Mouse (Mus musculus): Measurements from ENCODE around the gene AL732309.1. TPM values are rescaled to one million over a fixed set of nuclear protein-coding genes. Genes with fewer than 3 reads are reported as not detected.

AL732309.1 gene
- polyA plus RNA-seq, 1 experiment from 2014 or later: 4.5 TPM

DNA sequence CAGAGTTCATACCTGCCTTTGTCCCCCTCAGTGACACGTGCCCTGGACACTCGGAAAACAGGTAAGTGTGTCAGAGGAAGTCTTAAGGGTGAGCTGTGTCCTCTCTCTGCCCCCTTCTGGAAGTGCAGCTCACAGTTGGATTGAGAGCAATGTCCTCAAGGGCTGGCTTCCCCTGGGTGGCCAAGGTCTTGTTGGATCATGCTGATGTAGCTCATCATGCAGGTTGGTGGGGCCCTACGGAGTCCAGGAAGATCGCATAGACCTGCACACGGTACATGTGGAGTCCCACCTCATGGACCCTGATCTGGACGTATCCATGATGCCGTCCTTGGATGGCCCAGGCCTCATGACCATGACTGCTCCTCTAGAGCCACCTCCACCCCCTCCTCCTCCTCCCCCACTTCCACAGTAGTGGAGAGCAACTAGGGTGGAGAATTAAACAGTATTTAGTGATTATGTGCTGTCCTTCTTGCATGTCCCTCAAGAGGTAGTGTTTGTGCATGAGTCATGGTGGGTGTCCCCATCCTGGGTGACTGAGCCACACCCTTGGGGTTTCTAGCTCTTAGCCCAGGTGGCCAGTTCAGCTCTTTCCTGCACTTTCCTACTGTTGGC lies 42.2 kb upstream of the AL732309.1 start:
- Histone ChIP-seq H3K4me1 (replicated peaks; ENCODE audit: control insufficient read depth, insufficient read depth, low read length) (peaks cover 29% of the 10 kb centered on the region), H3K9me3 (ENCODE audit: control insufficient read depth, low read length) (no peaks in the 10 kb centered on the region), H3K9ac (ENCODE audit: low read length) (no peak overlapping the region), H3K36me3 (ENCODE audit: control insufficient read depth, insufficient read depth, low read length) (peaks cover 20% of the 10 kb centered on the region), H3K4me2 (ENCODE audit: low read depth, low read length) (no peak overlapping the region), H3K4me3 (ENCODE audit: low read length) (no peak overlapping the region), H3K27ac (ENCODE audit: low read length) (no peak overlapping the region), H3K27me3 (ENCODE audit: control insufficient read depth, insufficient read depth, low read depth, low read length) (peaks cover 46% of the 10 kb centered on the region)
- WGBS: 77% methylated on average over 7 of the region's 7 CpGs
- no peak for ATAC-seq (ENCODE audit: low read depth)

DNA sequence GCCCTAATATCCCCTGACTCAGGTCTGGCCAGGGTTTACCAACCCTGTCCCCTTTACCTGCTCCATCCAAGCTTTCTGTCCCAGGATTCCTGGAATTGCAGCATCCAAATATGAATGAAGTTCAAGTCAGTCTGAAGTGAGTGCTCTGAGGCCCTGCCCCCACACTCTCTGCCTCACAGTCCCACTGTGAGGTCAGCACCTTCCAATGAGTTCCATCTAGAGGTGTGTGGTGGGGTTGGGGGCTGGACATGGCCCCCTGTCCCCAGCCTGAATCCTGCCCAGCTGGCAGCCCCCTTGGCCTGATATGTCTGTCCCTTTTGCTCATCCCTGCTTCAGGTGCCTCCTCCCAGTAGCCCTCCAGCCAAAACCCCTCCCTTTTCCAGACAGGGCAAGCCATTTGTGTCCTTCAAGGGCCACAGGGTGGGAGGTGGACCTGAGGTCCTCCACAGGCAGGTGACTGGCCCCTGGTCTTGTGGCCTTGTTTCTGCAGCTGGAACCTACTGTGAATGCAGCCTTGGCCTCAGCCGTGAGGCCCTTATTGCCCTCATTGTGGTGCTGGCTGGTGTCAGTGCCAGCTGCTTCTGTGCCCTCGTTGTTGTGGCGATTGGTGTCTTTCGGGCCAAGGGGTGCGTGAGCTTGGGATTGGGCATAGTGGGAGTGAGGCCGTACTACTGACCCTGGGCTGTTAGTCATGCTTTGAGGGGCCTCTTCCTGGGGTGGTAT lies 41.4 kb upstream of the AL732309.1 start, which contains the start of gene Tmem210:
Gene Tmem210, plus strand, starts transcription at position 219 of the 723 bp plus-strand sequence.
- Histone ChIP-seq H3K4me2 (ENCODE audit: low read depth, low read length) (peak within 1 kb of the TSS; percentile 30), H3K36me3 (ENCODE audit: control insufficient read depth, insufficient read depth, low read length) (peaks cover 25% of the 10 kb centered on the region), H3K27me3 (ENCODE audit: control insufficient read depth, insufficient read depth, low read depth, low read length) (peaks cover 44% of the 10 kb centered on the region), H3K9ac (ENCODE audit: low read length) (no peak within 1 kb of the TSS), H3K9me3 (ENCODE audit: control insufficient read depth, low read length) (no peaks in the 10 kb centered on the region), H3K4me3 (ENCODE audit: low read length) (no peak within 1 kb of the TSS), H3K27ac (ENCODE audit: low read length) (peak within 1 kb of the TSS; percentile 92), H3K4me1 (replicated peaks; ENCODE audit: control insufficient read depth, insufficient read depth, low read length) (peaks cover 29% of the 10 kb centered on the region)
- WGBS: 82% methylated on average over 6 of the region's 6 CpGs
- no peak for ATAC-seq (ENCODE audit: low read depth)

DNA sequence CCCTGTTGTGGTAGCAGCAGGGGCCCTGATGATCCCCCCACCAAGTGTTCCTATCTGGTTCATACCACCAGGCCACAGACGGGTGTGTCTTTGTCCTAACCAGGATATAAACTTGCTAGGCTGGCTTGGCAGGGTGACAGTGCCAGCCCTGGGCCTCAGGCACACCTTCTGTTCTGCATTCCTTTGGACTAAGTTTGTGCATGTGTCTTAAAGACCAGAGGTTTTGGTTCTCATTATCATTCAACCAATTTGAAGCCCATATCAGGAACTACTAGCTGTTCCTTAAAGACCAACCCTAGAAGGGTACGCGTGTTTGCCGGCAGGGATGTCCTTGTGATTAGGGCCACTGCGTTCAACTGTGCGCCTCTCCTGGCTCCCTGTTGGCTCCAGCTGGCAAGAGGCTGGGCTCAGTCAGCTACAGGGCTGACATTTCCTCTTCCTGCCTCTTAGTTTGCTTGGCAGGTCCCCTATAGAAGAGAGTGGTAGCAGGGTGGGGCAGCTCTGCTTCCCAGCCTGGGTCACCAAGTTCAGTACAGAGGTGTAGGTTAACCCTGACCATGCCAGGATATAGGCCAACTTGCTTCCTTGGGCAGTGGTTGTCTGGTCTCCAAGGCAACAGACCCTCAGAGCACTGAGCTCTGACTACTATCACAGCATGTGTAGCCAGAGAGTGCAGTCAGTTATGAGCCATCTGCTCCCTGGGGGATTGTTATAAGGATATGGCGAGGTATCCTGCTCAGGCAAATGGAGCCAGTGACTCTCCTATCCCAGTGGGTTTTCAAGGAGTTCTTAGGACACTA lies 40.4 kb upstream of the AL732309.1 start:
- Histone ChIP-seq H3K9ac (ENCODE audit: low read length) (no peak overlapping the region), H3K27me3 (ENCODE audit: control insufficient read depth, insufficient read depth, low read depth, low read length) (peaks cover 36% of the 10 kb centered on the region), H3K9me3 (ENCODE audit: control insufficient read depth, low read length) (no peaks in the 10 kb centered on the region), H3K4me2 (ENCODE audit: low read depth, low read length) (peak overlapping the region; percentile 30), H3K36me3 (ENCODE audit: control insufficient read depth, insufficient read depth, low read length) (peaks cover 29% of the 10 kb centered on the region), H3K27ac (ENCODE audit: low read length) (peak overlapping the region; percentile 92), H3K4me1 (replicated peaks; ENCODE audit: control insufficient read depth, insufficient read depth, low read length) (peaks cover 22% of the 10 kb centered on the region), H3K4me3 (ENCODE audit: low read length) (no peak overlapping the region)
- ATAC-seq (ENCODE audit: low read depth): peak; percentile 76
- 34% methylated on average over 7 of the region's 7 CpGs for WGBS

- H3K27me3 ChIP-seq (ENCODE audit: control insufficient read depth, insufficient read depth, low read depth, low read length): peaks cover 29% of the 10 kb centered on the region
- peaks cover 21% of the 10 kb centered on the region for H3K4me1 ChIP-seq (replicated peaks; ENCODE audit: control insufficient read depth, insufficient read depth, low read length)
- H3K9me3 ChIP-seq (ENCODE audit: control insufficient read depth, low read length): no peaks in the 10 kb centered on the region
- ATAC-seq (ENCODE audit: low read depth): peak; percentile 16; the same call in 1 of the 2 replicates
- H3K4me3 ChIP-seq (ENCODE audit: low read length): no peak overlapping the region
- H3K4me2 ChIP-seq (ENCODE audit: low read depth, low read length): peak overlapping the region; percentile 30; the same call in 1 of the 2 replicates
- peaks cover 33% of the 10 kb centered on the region for H3K36me3 ChIP-seq (ENCODE audit: control insufficient read depth, insufficient read depth, low read length)
- H3K27ac ChIP-seq (ENCODE audit: low read length): peak overlapping the region; percentile 92
- 68% methylated on average over 1 of the region's 1 CpGs for WGBS
- peak overlapping the region; percentile 43; the same call in 1 of the 2 replicates for H3K9ac ChIP-seq (ENCODE audit: low read length)
Measured at GRCm38 (mm10) chr2:25286314-25286713, 39.7 kb upstream of the AL732309.1 start.

DNA sequence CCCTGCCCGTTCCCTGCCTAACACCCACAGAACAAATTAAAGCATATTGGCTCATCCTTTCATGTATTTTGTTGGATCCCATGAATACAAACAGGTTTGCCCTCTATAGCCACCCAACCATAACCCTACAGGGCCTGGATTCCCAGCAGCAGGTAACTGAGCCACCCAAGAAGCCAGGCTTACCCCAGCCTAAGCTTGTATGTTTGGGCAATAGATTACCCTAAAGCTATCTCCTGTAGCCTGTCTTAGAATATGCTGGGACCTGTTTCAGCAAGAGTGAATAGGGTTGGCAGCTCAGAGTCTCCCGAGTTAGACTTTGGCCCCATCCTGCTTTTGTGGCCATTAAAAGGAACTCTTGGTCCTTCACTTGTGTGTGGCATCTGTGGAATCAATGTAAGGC lies 38.9 kb upstream of the AL732309.1 start:
- 82% methylated on average over 2 of the region's 2 CpGs for WGBS
- H3K27ac ChIP-seq (ENCODE audit: low read length): peak overlapping the region; percentile 92
- peaks cover 37% of the 10 kb centered on the region for H3K36me3 ChIP-seq (ENCODE audit: control insufficient read depth, insufficient read depth, low read length)
- H3K4me2 ChIP-seq (ENCODE audit: low read depth, low read length): no peak overlapping the region
- H3K27me3 ChIP-seq (ENCODE audit: control insufficient read depth, insufficient read depth, low read depth, low read length): peaks cover 21% of the 10 kb centered on the region
- no peaks in the 10 kb centered on the region for H3K9me3 ChIP-seq (ENCODE audit: control insufficient read depth, low read length)
- no peak overlapping the region for H3K9ac ChIP-seq (ENCODE audit: low read length)
- H3K4me3 ChIP-seq (ENCODE audit: low read length): no peak overlapping the region
- no peak for ATAC-seq (ENCODE audit: low read depth)
- H3K4me1 ChIP-seq (replicated peaks; ENCODE audit: control insufficient read depth, insufficient read depth, low read length): peaks cover 14% of the 10 kb centered on the region

GRCm38 (mm10) chr2:25278928-25279882 lies 32.5 kb upstream of the AL732309.1 start:
- H3K36me3 ChIP-seq (ENCODE audit: control insufficient read depth, insufficient read depth, low read length): peaks cover 62% of the 10 kb centered on the region
- peak; percentile 47 for ATAC-seq (ENCODE audit: low read depth)
- no peak overlapping the region for H3K9ac ChIP-seq (ENCODE audit: low read length)
- no peaks in the 10 kb centered on the region for H3K4me1 ChIP-seq (replicated peaks; ENCODE audit: control insufficient read depth, insufficient read depth, low read length)
- H3K27me3 ChIP-seq (ENCODE audit: control insufficient read depth, insufficient read depth, low read depth, low read length): no peaks in the 10 kb centered on the region
- no peak overlapping the region for H3K4me3 ChIP-seq (ENCODE audit: low read length)
- H3K27ac ChIP-seq (ENCODE audit: low read length): no peak overlapping the region
- WGBS: 57% methylated on average over 13 of the region's 13 CpGs
- H3K4me2 ChIP-seq (ENCODE audit: low read depth, low read length): no peak overlapping the region
- H3K9me3 ChIP-seq (ENCODE audit: control insufficient read depth, low read length): no peaks in the 10 kb centered on the region

DNA sequence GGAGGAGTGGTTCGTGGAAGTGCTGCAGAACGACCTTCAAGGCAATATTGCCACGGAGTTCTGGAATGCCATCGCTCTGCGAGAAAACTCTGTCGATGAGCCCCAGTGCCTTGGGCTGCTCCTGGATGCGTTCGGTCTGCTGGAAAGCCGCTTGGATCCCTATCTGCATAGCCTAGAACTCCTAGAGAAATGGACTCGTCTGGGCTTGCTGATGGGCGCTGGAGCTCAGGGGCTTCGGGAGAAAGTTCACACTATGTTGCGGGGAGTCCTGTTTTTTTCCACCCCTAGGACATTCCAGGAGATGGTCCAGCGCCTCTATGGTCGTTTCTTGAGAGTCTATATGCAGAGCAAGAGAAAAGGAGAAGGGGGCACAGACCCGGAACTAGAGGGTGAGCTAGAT lies 26.3 kb upstream of the AL732309.1 start:
- Histone ChIP-seq H3K36me3 (ENCODE audit: control insufficient read depth, insufficient read depth, low read length) (peaks cover 33% of the 10 kb centered on the region), H3K4me2 (ENCODE audit: low read depth, low read length) (peak overlapping the region; percentile 88), H3K27me3 (ENCODE audit: control insufficient read depth, insufficient read depth, low read depth, low read length) (no peaks in the 10 kb centered on the region), H3K9me3 (ENCODE audit: control insufficient read depth, low read length) (no peaks in the 10 kb centered on the region), H3K9ac (ENCODE audit: low read length) (peak overlapping the region; percentile 89), H3K27ac (ENCODE audit: low read length) (no peak overlapping the region), H3K4me1 (replicated peaks; ENCODE audit: control insufficient read depth, insufficient read depth, low read length) (peaks cover 16% of the 10 kb centered on the region), H3K4me3 (ENCODE audit: low read length) (peak overlapping the region; percentile 79)
- 26% methylated on average over 16 of the region's 16 CpGs for WGBS
- no peak for ATAC-seq (ENCODE audit: low read depth)

GRCm38 (mm10) chr2:25272515-25272914 lies 25.9 kb upstream of the AL732309.1 start:
- H3K27ac ChIP-seq (ENCODE audit: low read length): no peak overlapping the region
- H3K36me3 ChIP-seq (ENCODE audit: control insufficient read depth, insufficient read depth, low read length): peaks cover 28% of the 10 kb centered on the region
- H3K4me3 ChIP-seq (ENCODE audit: low read length): peak overlapping the region; percentile 79
- peak overlapping the region; percentile 89 for H3K9ac ChIP-seq (ENCODE audit: low read length)
- H3K9me3 ChIP-seq (ENCODE audit: control insufficient read depth, low read length): no peaks in the 10 kb centered on the region
- ATAC-seq (ENCODE audit: low read depth): peak; percentile 59
- H3K27me3 ChIP-seq (ENCODE audit: control insufficient read depth, insufficient read depth, low read depth, low read length): no peaks in the 10 kb centered on the region
- under 1% methylated on average over 27 of the region's 29 CpGs for WGBS
- H3K4me1 ChIP-seq (replicated peaks; ENCODE audit: control insufficient read depth, insufficient read depth, low read length): peaks cover 16% of the 10 kb centered on the region
- peak overlapping the region; percentile 88 for H3K4me2 ChIP-seq (ENCODE audit: low read depth, low read length)

Measured in lung, embryonic 16.5 days (tissue).